Mouse (Mus musculus) WW6 (cell line): ENCODE data around the gene Igfbp3.

Source experiments
- DNase-seq: peaks from one replicate; pipeline ENCODE4 v3.0.0-alpha.2; 2013; ENCODE audit warnings: low read depth, low spot score

Gene Igfbp3

DNA sequence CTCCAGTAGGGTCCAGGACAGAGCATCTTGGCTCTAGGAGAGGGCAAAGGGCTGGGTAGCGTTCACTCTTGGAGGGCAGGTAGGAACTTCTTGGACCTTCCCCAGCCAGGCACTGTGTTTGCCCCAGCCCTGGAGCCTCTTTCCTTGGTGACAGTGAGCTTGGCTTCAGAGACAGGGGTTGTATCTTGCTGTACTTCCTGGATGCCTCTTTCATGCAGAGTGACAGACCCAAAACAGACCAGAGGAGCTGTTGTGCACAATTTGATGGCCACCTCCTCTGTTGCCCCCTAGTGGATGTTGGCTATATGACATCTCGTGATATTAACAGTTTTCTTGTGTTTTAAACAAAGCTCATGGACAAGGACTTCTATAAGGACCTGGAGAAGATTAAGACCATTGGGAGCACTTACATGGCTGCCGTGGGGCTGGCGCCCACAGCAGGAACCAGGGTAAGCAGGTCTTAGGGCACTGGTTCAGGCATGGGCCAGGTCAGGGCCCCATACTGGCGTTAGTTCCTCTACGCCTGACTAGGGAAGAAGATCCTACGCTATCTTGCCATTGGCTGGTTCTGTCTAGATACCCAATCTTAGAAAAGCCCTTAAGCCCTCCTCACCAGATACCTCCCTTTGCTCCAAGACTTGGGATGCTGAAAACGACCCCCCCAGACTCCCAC is 52.1 kb downstream of the Igfbp3 start:
- DNase-seq: peak; percentile 50

DNA sequence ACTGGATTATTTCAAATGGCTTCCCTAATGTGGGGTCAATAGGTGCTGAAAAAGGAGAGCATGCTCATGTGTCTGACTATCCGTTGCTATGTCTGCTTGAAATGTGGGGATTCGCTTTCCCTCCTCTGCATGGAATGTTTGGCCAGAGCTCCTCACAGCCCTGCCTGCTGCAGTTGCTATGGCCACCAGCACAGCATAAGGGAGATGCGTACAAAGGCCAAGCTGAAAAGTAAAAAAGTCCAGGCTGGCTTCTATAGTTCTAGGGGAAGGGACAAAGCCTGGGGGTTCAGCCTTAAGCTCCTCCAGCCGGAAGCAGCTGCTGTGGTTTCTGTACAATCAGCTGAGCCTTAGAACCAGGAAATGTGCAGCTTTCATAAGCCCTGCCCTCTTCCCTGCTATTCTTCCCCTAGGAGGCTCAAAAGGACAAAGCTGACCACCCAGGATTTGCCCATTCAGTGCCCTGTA is 53.1 kb downstream of the Igfbp3 start:
- no peak for DNase-seq

DNA sequence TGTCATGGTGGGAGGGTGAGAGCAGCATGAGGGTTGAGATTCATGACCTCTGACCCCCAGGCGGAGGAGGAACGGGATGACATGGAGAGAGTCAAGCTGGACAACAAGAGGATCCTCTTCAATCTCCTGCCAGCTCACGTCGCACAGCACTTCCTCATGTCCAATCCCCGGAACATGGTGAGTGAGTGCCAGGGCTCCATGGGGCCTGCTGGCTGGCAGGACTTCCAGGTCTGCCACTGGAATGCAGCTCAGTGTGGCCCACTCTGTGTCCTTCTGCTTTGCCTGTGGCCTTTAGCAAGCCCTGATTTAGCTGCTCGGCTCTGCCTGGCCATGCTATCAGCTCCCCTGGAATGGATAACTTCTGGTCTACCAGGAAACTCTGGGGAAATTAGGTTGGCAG is 53.6 kb downstream of the Igfbp3 start:
- no peak for DNase-seq

DNA sequence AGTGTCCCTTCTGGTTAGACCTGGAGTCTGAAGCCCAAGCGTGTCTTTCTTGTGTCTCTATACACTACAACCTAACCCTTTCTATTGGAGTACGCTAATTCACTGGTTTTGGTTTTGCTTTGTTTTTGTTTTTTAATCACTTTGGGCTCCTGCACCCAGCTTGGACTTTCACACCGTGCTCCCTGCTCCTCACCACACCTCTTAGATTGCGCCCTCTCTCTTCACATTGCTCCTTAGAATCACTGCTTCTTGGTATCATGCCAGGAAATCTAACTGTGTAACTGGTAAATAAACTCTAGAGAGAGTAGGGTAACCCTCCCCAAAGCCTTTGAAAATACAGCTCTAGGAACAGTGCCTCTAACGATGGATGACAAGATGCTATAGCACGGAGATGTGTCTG is 55.5 kb downstream of the Igfbp3 start:
- no peak for DNase-seq

DNA sequence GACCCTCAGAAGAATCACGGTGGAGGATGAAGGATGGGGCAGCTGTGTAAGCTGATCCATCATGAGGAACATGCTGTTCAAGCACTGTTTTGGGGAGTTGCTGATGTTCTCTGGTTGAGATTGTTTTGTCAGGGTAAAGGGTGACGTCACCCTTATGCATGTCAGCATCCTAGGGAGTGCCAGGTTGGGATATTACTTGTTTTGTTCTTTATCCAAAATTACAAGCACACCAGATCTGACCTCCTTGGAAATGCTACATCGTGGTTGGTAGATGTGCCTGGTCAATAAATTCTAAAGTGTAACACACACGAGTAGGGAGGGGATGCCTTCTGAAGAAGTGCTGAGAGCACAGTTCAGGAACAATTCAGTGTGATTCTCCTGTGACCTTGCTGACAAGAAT is 57.3 kb downstream of the Igfbp3 start:
- DNase-seq: no peak
